Mouse (Mus musculus) heart, postnatal 0 days (tissue): Measurements from ENCODE around the gene Ifrd2. TPM values are rescaled to one million over a fixed set of nuclear protein-coding genes. Genes with fewer than 3 reads are reported as not detected.

Experiments
- ATAC-seq: fragments of 200-750 bp; cut with Nextera tagmentation; 2 replicates; pipeline ENCODE4 v1.8.0; 2017; ENCODE audit warnings: low read depth, moderate number of reproducible peaks, moderate library complexity; ENCODE audit not compliant: insufficient read depth
- DNase-seq: peaks from one replicate; pipeline ENCODE4 v3.0.0-alpha.2; 2016; ENCODE audit warnings: low spot score
- H3K27ac ChIP-seq: fragments of 300-500 bp; sonication (generic); 2 replicates; pipeline ENCODE4 v1.5.1; 2014; ENCODE audit warnings: low read depth, mild to moderate bottlenecking
- H3K27me3 ChIP-seq: fragments of 300-500 bp; sonication (generic); 2 replicates; pipeline ENCODE4 v1.6.1; 2014; ENCODE audit warnings: low read length, mixed read lengths; ENCODE audit not compliant: control insufficient read depth, insufficient read depth
- H3K36me3 ChIP-seq: fragments of 300-500 bp; sonication (generic); replicated peaks from 2 replicates; pipeline ENCODE4 v1.6.1; 2014; ENCODE audit warnings: low read length, mixed read lengths; ENCODE audit not compliant: control insufficient read depth, insufficient read depth
- H3K4me1 ChIP-seq: fragments of 300-500 bp; sonication (generic); 2 replicates; pipeline ENCODE4 v1.6.1; 2014; ENCODE audit warnings: antibody characterized with exemption; ENCODE audit not compliant: control insufficient read depth, insufficient read depth
- H3K4me2 ChIP-seq: fragments of 300-500 bp; sonication (generic); 2 replicates; pipeline ENCODE4 v1.6.1; 2014; ENCODE audit warnings: low read depth, mild to moderate bottlenecking, low read length, moderate library complexity
- H3K4me3 ChIP-seq: fragments of 300-500 bp; sonication (generic); 2 replicates; pipeline ENCODE4 v1.5.1; 2014; ENCODE audit warnings: low read depth, low read length
- H3K9ac ChIP-seq: fragments of 300-500 bp; sonication (generic); replicated peaks from 2 replicates; pipeline ENCODE4 v1.6.1; 2014; ENCODE audit warnings: low read depth, low read length, mixed read lengths
- H3K9me3 ChIP-seq: fragments of 300-500 bp; sonication (generic); replicated peaks from 2 replicates; pipeline ENCODE4 v1.6.1; 2016; ENCODE audit warnings: low read length; ENCODE audit not compliant: control insufficient read depth
- CTCF ChIP-seq: IDR thresholded peaks from 2 replicates; pipeline ENCODE4 v1.5.1; 2016; ENCODE audit warnings: antibody characterized with exemption, control low read depth, low read depth
- EP300 ChIP-seq: IDR thresholded peaks from 2 replicates; pipeline ENCODE4 v1.6.1; 2016; ENCODE audit warnings: antibody characterized with exemption, low read depth
- WGBS: fragments of 180-500 bp; shearing (Covaris S2); extraction: QIAGEN DNeasy Blood & Tissue Kit; methylation state at CpG from one replicate; pipeline ENCODE4 v1.1.7; 2014; 5-methylcytosine and 5-hydroxymethylcytosine counted together
- polyA plus RNA-seq: library from polyadenylated mRNA; unstranded; fragments of >200 nt; fragmentation: Nextera tagmentation; extraction: Ambion mirVana; gene quantifications from 2 replicates; pipeline ENCODE4 v1.2.1, GENCODE M21; 2015
- total RNA-seq: library from RNA; depleted of rRNA; stranded (reverse); fragments of >200 nt; gene quantifications from 2 replicates; pipeline ENCODE4 v1.2.3, GENCODE M21; 2014; ENCODE audit warnings: low replicate concordance

Ifrd2 gene
- total and polyA plus RNA-seq, 2 experiments from 2014 or later, result 28.6 to 31.2 TPM

GRCm38 (mm10) chr9:107631311-107631826 is 43.9 kb downstream of the Ifrd2 start:
- DNase-seq (no peak), ATAC-seq (no peak)
- Histone ChIP-seq H3K27me3 (no peaks in the 10 kb centered on the region), H3K4me2 (peak overlapping the region; percentile 80), H3K4me3 (no peak overlapping the region; the same call in 1 of the 2 replicates), H3K27ac (peak overlapping the region; percentile 94), H3K9ac (no peak overlapping the region), H3K9me3 (no peaks in the 10 kb centered on the region), H3K4me1 (peaks cover 55% of the 10 kb centered on the region), H3K36me3 (0 out of 2 replicates have a peak, but pooled peaks cover 6% of the 10 kb centered on the region)
- WGBS, result 57% methylated on average over 9 of the region's 9 CpGs
- TF ChIP-seq EP300 (no peak), CTCF (no peak)

DNA sequence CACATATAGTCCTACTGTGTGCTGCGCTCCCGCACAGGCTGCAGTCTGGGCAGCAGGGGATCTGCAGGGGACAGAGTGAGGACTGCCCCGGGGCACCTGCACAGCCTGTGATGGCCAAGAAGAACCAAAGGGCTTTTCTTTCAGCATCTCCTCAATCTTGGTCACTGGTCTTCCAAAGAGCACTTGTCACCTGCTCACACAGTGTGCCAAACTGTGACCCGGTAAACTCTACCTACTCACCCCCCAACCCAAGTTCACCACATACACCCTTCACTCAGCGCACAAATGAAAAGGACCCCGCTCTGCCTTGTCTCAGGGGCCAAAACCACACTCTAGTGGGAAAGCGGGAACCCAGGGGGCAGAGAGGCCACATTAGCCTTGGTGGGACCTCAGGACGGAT is 44.4 kb downstream of the Ifrd2 start:
- H3K27ac ChIP-seq, result peak overlapping the region; percentile 94
- ATAC-seq (no peak), DNase-seq (no peak)
- peaks cover 51% of the 10 kb centered on the region for H3K4me1 ChIP-seq
- peak overlapping the region; percentile 80 for H3K4me2 ChIP-seq
- 85% methylated on average over 8 of the region's 8 CpGs for WGBS
- H3K9me3 ChIP-seq, result no peaks in the 10 kb centered on the region
- H3K27me3 ChIP-seq, result no peaks in the 10 kb centered on the region
- peak overlapping the region; percentile 89; the same call in 1 of the 2 replicates for H3K9ac ChIP-seq
- TF ChIP-seq CTCF (no peak), EP300 (no peak)
- H3K4me3 ChIP-seq, result peak overlapping the region; percentile 85; the same call in 1 of the 2 replicates
- 0 out of 2 replicates have a peak, but pooled peaks cover 6% of the 10 kb centered on the region for H3K36me3 ChIP-seq

GRCm38 (mm10) chr9:107632478-107632877 is 45.0 kb downstream of the Ifrd2 start:
- H3K36me3 ChIP-seq, result 0 out of 2 replicates have a peak, but pooled peaks cover 6% of the 10 kb centered on the region
- 8% methylated on average over 6 of the region's 6 CpGs for WGBS
- no peaks in the 10 kb centered on the region for H3K9me3 ChIP-seq

DNA sequence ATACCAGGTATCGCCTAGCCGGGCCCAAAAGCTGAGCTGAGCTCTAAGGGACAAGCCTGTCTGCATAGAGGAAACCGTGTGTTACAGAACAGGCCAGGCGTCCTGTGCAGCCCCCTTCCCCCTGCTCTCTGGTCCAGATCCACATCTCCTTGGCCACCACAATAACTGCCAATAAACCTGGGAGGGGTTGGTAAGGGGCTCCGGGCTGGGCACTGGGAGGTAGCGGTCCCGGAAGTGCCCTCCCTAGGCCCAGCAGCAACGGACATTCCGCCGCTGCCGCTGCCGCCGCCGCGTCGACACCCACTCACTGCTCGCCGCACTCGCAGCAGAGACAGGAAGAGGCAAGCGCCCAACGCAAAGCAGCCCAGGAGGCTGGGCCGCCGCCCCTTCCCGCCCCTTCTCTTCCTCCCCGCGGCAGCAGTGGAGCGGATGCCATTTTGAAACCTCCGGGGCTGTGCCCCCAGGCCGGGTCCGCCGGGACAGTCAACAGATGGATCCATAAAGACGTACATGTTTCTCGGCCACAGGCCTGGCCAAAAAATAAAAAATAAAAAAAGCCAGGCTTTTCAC is 45.7 kb downstream of the Ifrd2 start:
- peak overlapping the region; percentile 85 for H3K4me3 ChIP-seq
- 2% methylated on average over 33 of the region's 33 CpGs for WGBS
- ATAC-seq (peak; percentile 45), DNase-seq (peak; percentile 88)
- no peak; the same call in 1 of the 2 replicates for TF ChIP-seq EP300
- peak overlapping the region; percentile 94 for H3K27ac ChIP-seq
- H3K9me3 ChIP-seq, result no peaks in the 10 kb centered on the region
- 0 out of 2 replicates have a peak, but pooled peaks cover 6% of the 10 kb centered on the region for H3K36me3 ChIP-seq
- H3K9ac ChIP-seq, result peak overlapping the region; percentile 89
- H3K27me3 ChIP-seq, result no peaks in the 10 kb centered on the region
- H3K4me2 ChIP-seq, result peak overlapping the region; percentile 80
- H3K4me1 ChIP-seq, result peaks cover 38% of the 10 kb centered on the region

More at GRCm38 (mm10) chr9:107632478-107632877, 45.0 kb downstream of the Ifrd2 start:
- Histone ChIP-seq H3K27ac (peak overlapping the region; percentile 94), H3K27me3 (no peaks in the 10 kb centered on the region), H3K4me1 (peaks cover 45% of the 10 kb centered on the region), H3K9ac (peak overlapping the region; percentile 89), H3K4me2 (peak overlapping the region; percentile 80), H3K4me3 (peak overlapping the region; percentile 85)
- DNase-seq (peak; percentile 65), ATAC-seq (no peak)
- TF ChIP-seq EP300 (no peak), CTCF (no peak)

DNA sequence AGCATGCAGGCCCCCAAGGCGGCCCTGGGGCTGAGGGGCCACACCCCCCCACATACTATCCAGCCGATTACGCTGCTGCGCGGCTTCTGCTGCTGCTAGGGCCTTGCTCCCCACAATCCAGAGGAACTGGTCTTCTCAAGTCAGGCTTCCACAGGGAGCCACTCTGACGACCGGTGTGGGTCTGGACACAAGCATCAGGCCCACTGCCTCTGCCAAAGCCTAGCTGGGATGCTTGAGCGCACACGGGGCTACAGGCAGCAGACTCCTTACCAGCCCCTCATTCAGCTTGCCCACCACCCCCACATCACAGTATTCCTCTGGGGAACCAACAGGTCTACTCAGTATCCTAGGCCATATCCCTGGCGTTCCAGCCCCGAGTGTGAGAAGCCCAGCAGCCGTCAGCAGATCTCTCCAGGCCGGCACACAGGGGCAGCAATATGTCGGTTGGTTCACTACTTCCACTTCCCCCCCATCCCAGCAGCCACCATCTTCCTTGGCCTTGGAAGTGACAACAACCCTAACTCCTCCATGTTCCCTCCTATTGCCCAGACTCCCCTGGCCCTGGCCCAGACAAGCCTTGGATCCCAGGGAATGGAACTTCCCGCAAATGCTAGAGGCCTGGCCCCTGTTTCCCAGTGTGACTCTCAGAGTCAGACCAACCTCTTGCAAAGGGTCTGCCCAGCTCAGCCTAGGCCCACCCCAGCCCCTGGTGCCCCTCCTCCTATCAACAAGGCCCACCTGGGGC is 46.4 kb downstream of the Ifrd2 start:
- Histone ChIP-seq H3K9ac (peak overlapping the region; percentile 89), H3K4me1 (peaks cover 33% of the 10 kb centered on the region), H3K4me3 (peak overlapping the region; percentile 85), H3K4me2 (peak overlapping the region; percentile 80), H3K36me3 (0 out of 2 replicates have a peak, but pooled peaks cover 6% of the 10 kb centered on the region), H3K27me3 (no peaks in the 10 kb centered on the region), H3K27ac (peak overlapping the region; percentile 94), H3K9me3 (no peaks in the 10 kb centered on the region)
- no peak for DNase-seq
- TF ChIP-seq EP300 (no peak), CTCF (no peak)
- peak; percentile 5; the same call in 1 of the 2 replicates for ATAC-seq
- under 1% methylated on average over 15 of the region's 15 CpGs for WGBS
